In genomic region chr7:92781361-92781760, GRCm38 (mm10) we compare ENCODE assay signal across 24 mouse cellular contexts. TPM values are rescaled to one million over a fixed set of nuclear protein-coding genes. Genes with fewer than 3 reads are reported as not detected.
A peak's percentile ranks its signal among the peaks of the same experiment; 100 is the strongest.
DNase-seq lines count a peak whose midpoint lies in the region; ATAC-seq and TF ChIP-seq lines count a peak whose summit lies in the region.
"Had no signal": no experiment of that assay in that cellular context is flagged by ENCODE, and none has a peak within 500 bp of the region (broad histone marks: within the 10 kb centered on the region; RNA-seq: fewer than 3 reads in every experiment).

No protein-coding gene starts in this region.

- H3K9ac ChIP-seq in hindbrain, postnatal 0 days (replicated peaks; ENCODE audit: low read length) = no peak overlapping the region
- H3K9ac ChIP-seq in hindbrain, embryonic 16.5 days (ENCODE audit: low read depth, low read length) = no peak overlapping the region
- no peak overlapping the region for H3K9ac ChIP-seq in liver, embryonic 14.5 days (replicated peaks)
- no peak overlapping the region for H3K9ac ChIP-seq in liver, embryonic 11.5 days (ENCODE audit: low read depth, low read length)
- H3K9ac ChIP-seq: forebrain, embryonic 13.5 days; heart, embryonic 15.5 days; hindbrain, embryonic 12.5 days; limb, embryonic 12.5 days; neural tube, embryonic 13.5 days had no signal

- DNase-seq in hindbrain, postnatal 0 days (ENCODE audit: low spot score) = no peak
- DNase-seq in liver, embryonic 14.5 days (ENCODE audit: low read depth in 3 of 3, low spot score in 3 of 3) = no peak
- no peak for DNase-seq in liver, embryonic 11.5 days (ENCODE audit: low spot score)
- peak; percentile 30 to 40 for DNase-seq in B cell, adult 2 months
- no peak for DNase-seq in urinary bladder, postnatal 25 days (ENCODE audit: low spot score)
- DNase-seq in natural killer cell, adult 2 months (ENCODE audit: low spot score in 2 of 2) = no peak
- DNase-seq: cerebellum, adult 2 months; cerebellum, postnatal 25 days; kidney, adult 18-20 months; kidney, postnatal 4 days; lung, adult 2 months; lung, postnatal 10 days; right cerebral cortex, postnatal 4 days; thymus, postnatal 4 days had no signal

- peak; percentile 33 for TF ChIP-seq CTCF in hindbrain, postnatal 0 days (IDR thresholded peaks at IDR 0.05; ENCODE audit: low read depth)
- TF ChIP-seq CTCF in liver, embryonic 14.5 days (IDR thresholded peaks at IDR 0.05; ENCODE audit: low read depth) = peak; percentile 28; the same call in 1 of the 2 replicates
- peak; percentile 34 for TF ChIP-seq CTCF in E14TG2a.4 (conservative IDR thresholded peaks at IDR 0.05; ENCODE audit: low read length)

- 87% methylated on average over 1 of the region's 1 CpGs for WGBS in hindbrain, postnatal 0 days
- 92% methylated on average over 1 of the region's 1 CpGs for WGBS in hindbrain, embryonic 16.5 days
- 36% methylated on average over 1 of the region's 1 CpGs for WGBS in liver, embryonic 14.5 days (ENCODE audit: insufficient replicate concordance)
- 49% methylated on average over 1 of the region's 1 CpGs for WGBS in liver, embryonic 11.5 days

- H3K36me3 ChIP-seq in hindbrain, postnatal 0 days (ENCODE audit: insufficient read depth, low read length) = no peaks in the 10 kb centered on the region
- no peaks in the 10 kb centered on the region for H3K36me3 ChIP-seq in hindbrain, embryonic 16.5 days (ENCODE audit: control insufficient read depth, insufficient read depth, low read length)
- H3K36me3 ChIP-seq in liver, embryonic 14.5 days (replicated peaks; ENCODE audit: control insufficient read depth, insufficient read depth, low read depth) = no peaks in the 10 kb centered on the region
- no peaks in the 10 kb centered on the region for H3K36me3 ChIP-seq in liver, embryonic 11.5 days (ENCODE audit: control insufficient read depth, insufficient read depth, low read length)
- no peaks in the 10 kb centered on the region for H3K36me3 ChIP-seq in E14TG2a.4 (ENCODE audit: insufficient read depth, low read length)
- H3K36me3 ChIP-seq: heart, embryonic 15.5 days; hindbrain, embryonic 12.5 days; limb, embryonic 12.5 days had no signal

- no peaks in the 10 kb centered on the region for H3K27me3 ChIP-seq in hindbrain, postnatal 0 days (ENCODE audit: insufficient read depth, low read length)
- H3K27me3 ChIP-seq in hindbrain, embryonic 16.5 days (replicated peaks; ENCODE audit: control insufficient read depth, insufficient read depth, low read length) = no peaks in the 10 kb centered on the region
- no peaks in the 10 kb centered on the region for H3K27me3 ChIP-seq in liver, embryonic 14.5 days (ENCODE audit: control insufficient read depth, insufficient read depth, low read length)
- H3K27me3 ChIP-seq in liver, embryonic 11.5 days (replicated peaks; ENCODE audit: control insufficient read depth, insufficient read depth, low read length) = no peaks in the 10 kb centered on the region
- H3K27me3 ChIP-seq in E14TG2a.4 (ENCODE audit: insufficient read depth, low read length) = no peaks in the 10 kb centered on the region
- H3K27me3 ChIP-seq: forebrain, embryonic 13.5 days; heart, embryonic 15.5 days; hindbrain, embryonic 12.5 days; limb, embryonic 12.5 days; neural tube, embryonic 13.5 days had no signal

- H3K4me3 ChIP-seq in hindbrain, postnatal 0 days (ENCODE audit: low read length) = no peak overlapping the region
- H3K4me3 ChIP-seq in hindbrain, embryonic 16.5 days (ENCODE audit: low read length) = no peak overlapping the region
- H3K4me3 ChIP-seq in liver, embryonic 14.5 days (ENCODE audit: insufficient read depth in 1 of 2, low read depth in 2 of 2, low read length in 2 of 2) = no peak overlapping the region
- H3K4me3 ChIP-seq in liver, embryonic 11.5 days (ENCODE audit: low read depth, low read length) = no peak overlapping the region
- H3K4me3 ChIP-seq in E14TG2a.4 (replicated peaks; ENCODE audit: low read length) = no peak overlapping the region
- H3K4me3 ChIP-seq: forebrain, embryonic 13.5 days; heart, embryonic 15.5 days; hindbrain, embryonic 12.5 days; limb, embryonic 12.5 days; myocyte; neural tube, embryonic 13.5 days had no signal

- H3K4me2 ChIP-seq in hindbrain, postnatal 0 days (ENCODE audit: low read depth, low read length) = no peak overlapping the region
- no peak overlapping the region for H3K4me2 ChIP-seq in hindbrain, embryonic 16.5 days (ENCODE audit: low read length)
- H3K4me2 ChIP-seq in liver, embryonic 14.5 days (ENCODE audit: low read depth) = no peak overlapping the region
- no peak overlapping the region for H3K4me2 ChIP-seq in liver, embryonic 11.5 days
- H3K4me2 ChIP-seq: forebrain, embryonic 13.5 days; heart, embryonic 15.5 days; hindbrain, embryonic 12.5 days; limb, embryonic 12.5 days; neural tube, embryonic 13.5 days had no signal

- H3K4me1 ChIP-seq in hindbrain, postnatal 0 days (ENCODE audit: insufficient read depth, low read length) = peaks cover 8% of the 10 kb centered on the region; the same call in 1 of the 2 replicates
- H3K4me1 ChIP-seq in hindbrain, embryonic 16.5 days (ENCODE audit: control insufficient read depth, insufficient read depth, low read depth, low read length) = peaks cover 16% of the 10 kb centered on the region
- no peaks in the 10 kb centered on the region for H3K4me1 ChIP-seq in liver, embryonic 14.5 days (replicated peaks; ENCODE audit: control insufficient read depth in 2 of 2, insufficient read depth in 2 of 2, low read length in 1 of 2)
- no peaks in the 10 kb centered on the region; the same call in 1 of the 2 replicates for H3K4me1 ChIP-seq in liver, embryonic 11.5 days (replicated peaks; ENCODE audit: control insufficient read depth, insufficient read depth, low read length)
- H3K4me1 ChIP-seq in E14TG2a.4 (replicated peaks; ENCODE audit: low read depth, low read length) = peaks cover 11% of the 10 kb centered on the region

- no peak for ATAC-seq in hindbrain, postnatal 0 days
- ATAC-seq in hindbrain, embryonic 16.5 days = no peak
- no peak for ATAC-seq in liver, embryonic 14.5 days (ENCODE audit: insufficient read depth)
- no peak for ATAC-seq in liver, embryonic 11.5 days (replicated peaks; ENCODE audit: low FRiP score)
- ATAC-seq: forebrain, embryonic 13.5 days; midbrain, embryonic 16.5 days had no signal

- no peak overlapping the region for H3K27ac ChIP-seq in hindbrain, postnatal 0 days
- H3K27ac ChIP-seq in hindbrain, embryonic 16.5 days (ENCODE audit: low read depth, low read length) = no peak overlapping the region
- H3K27ac ChIP-seq in liver, embryonic 14.5 days = no peak overlapping the region
- H3K27ac ChIP-seq in liver, embryonic 11.5 days (ENCODE audit: low read depth, low read length) = no peak overlapping the region
- H3K27ac ChIP-seq: forebrain, embryonic 13.5 days; heart, embryonic 15.5 days; hindbrain, embryonic 12.5 days; limb, embryonic 12.5 days; macrophage; neural tube, embryonic 13.5 days had no signal

- no peak for TF ChIP-seq EP300 in liver, embryonic 14.5 days (IDR thresholded peaks at IDR 0.05; ENCODE audit: low read depth)

- H3K9me3 ChIP-seq in hindbrain, postnatal 0 days (ENCODE audit: low read length) = no peaks in the 10 kb centered on the region
- H3K9me3 ChIP-seq in hindbrain, embryonic 16.5 days (ENCODE audit: control insufficient read depth, low read length) = no peaks in the 10 kb centered on the region
- no peaks in the 10 kb centered on the region for H3K9me3 ChIP-seq in liver, embryonic 14.5 days (ENCODE audit: control insufficient read depth, low read length)
- H3K9me3 ChIP-seq in liver, embryonic 11.5 days (ENCODE audit: control insufficient read depth, low read length) = no peaks in the 10 kb centered on the region
- peaks cover 19% of the 10 kb centered on the region for H3K9me3 ChIP-seq in E14TG2a.4 (ENCODE audit: low read length)
- H3K9me3 ChIP-seq: heart, embryonic 15.5 days; hindbrain, embryonic 12.5 days; limb, embryonic 12.5 days had no signal

RNA-seq across cellular contexts. Expression of gene Rab30, which starts 40.0 kb away (rescaled TPM):
- 33.2 and 37.0 TPM in 2 replicates for total RNA-seq in hindbrain, postnatal 0 days (2014; rRNA removed)
- 17.8 and 21.8 TPM in 2 replicates for polyA plus RNA-seq in hindbrain, postnatal 0 days (2015; fragmentation: Nextera tagmentation; extraction: Ambion mirVana)
- polyA plus RNA-seq in hindbrain, embryonic 16.5 days (2015; fragmentation: Nextera tagmentation; extraction: Ambion mirVana) = 22.1 and 24.7 TPM in 2 replicates
- polyA plus RNA-seq in liver, embryonic 14.5 days (2012; rRNA removed) = 1.0 and 1.9 TPM in 2 replicates
- 6.8 and 7.6 TPM in 2 replicates for polyA plus RNA-seq in liver, embryonic 14.5 days (2014; fragmentation: Nextera tagmentation; extraction: Ambion mirVana)
- 4.6 and 6.4 TPM in 2 replicates for polyA plus RNA-seq in liver, embryonic 11.5 days (2014; fragmentation: Nextera tagmentation; extraction: Ambion mirVana)

Comparison
In these comparisons a context has a peak if more than half of its experiments do, and no peak if none do; other contexts are left out.
1. DNase-seq: peak in B cell, adult 2 months (2 of 2); none in hindbrain, postnatal 0 days (single experiment), liver, embryonic 14.5 days (0 of 3), liver, embryonic 11.5 days (single experiment), urinary bladder, postnatal 25 days (single experiment) and natural killer cell, adult 2 months (0 of 2).
2. Peak in every context shown above with its lines, with median percentiles within 50 percentile points of each other: CTCF ChIP-seq.